Mouse (Mus musculus): ENCODE measurements around the gene AC109138.7.
A peak's percentile ranks its signal among the peaks of the same experiment; 100 is the strongest.

The AC109138.7 gene

DNA sequence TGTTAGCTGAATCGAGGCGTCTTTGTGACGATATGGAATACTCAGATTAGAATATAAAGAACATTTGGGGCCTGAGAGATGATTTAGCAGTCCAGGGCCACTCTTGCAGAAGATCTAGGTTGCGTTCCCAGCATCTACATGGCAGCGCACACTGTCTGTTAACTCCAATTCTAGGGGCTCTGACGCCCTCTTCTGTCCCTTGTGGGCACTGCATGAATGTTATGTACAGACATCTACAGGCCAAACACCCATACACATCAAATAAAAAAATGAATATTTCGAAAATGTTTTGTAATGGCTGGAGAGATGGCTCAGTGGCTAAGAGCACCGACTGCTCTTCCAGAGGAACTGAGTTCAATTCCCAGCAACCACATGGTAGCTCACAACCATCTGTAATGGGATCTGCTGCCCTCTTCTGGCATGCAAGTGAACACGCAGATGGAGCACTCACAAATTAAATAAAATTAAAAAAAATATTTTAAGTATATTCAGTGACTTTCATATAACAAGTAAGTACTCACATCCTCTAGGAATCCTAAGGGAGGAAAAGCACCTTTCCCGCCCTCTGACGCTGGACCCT, 41.5 kb downstream of the AC109138.7 start:
- DNase-seq (ENCODE audit: low spot score) = no peak

DNA sequence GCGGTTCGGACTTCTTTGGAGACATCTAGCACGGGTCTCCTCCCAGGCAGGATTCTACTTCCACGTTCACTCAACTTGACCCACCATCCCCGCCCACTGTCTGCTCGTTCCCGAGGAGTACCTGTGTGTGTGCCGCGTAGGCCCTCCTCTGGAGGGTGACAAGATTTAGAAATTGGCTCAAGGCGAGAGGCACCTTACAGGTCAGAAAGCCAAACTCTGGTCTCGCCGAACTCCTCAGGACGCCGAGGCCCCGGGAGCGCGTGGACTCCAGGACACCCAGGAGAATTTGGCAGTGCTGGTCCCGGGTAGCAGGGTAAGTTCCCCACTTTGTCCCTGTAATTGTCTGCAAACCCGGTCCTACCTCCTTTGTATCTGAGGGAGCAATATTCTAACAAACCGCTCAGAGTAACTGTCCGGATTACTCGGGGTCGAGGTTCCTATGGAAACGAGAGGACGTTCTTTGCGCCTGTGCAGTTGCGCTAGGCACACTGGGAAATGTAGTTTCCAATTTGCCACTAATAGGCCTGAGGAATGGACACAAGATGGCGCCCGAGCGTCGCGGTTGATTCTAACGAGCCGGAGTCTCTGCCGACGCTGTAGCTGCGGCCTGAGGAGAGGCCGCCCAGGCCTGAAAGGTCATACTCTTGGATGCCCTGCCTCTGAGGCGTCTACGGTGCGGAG, 43.2 kb downstream of the AC109138.7 start:
- DNase-seq (ENCODE audit: low spot score) = peak; percentile 86

DNA sequence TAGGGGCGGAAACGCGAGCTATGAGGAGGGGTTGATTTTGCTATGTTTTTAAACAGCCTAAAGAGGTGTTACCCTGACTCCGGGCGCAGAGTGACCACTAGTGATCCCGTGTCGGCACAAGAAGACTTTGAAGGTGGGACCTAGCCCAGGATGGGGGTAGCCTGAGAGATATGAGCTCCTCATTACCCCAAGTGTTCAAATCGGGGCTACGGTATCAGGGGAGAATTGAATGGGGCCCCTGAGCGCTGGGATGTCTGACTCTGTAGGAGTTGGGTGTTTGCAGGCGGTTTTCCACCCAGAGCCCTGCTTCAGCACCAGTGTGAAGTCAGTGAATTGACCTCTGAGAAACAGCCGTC, 43.7 kb downstream of the AC109138.7 start:
- DNase-seq (ENCODE audit: low spot score) = no peak

DNA sequence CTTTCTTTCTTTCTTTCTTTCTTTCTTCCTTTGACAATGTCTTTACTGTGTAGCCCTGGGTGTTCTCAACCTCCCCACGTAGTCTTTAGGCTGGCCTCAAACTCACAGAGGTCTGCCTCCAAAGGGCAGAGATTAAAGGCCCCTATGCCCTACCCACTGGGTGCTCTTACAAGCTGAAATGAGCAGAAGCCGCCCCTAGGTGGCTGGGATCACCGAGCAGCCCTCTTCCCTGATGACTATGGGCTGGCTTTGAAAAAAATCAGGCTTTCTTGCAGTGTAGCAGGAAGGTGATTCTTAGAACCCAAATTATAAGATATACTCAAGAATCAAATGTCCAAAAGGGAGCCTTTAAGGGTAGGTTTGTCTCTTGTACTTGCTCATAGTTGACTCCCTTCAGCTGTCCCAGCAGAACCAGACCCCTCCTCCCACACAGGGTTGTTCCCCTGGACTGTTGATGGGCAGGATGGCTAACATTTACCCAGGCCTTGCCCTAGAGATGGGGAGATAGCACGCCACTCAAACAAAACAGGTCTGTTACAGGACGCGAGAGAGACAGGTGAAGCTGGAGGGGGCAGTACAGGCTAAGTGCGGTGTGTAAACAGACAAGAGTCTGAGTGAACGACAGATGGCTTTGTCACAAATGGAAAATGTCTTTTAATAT, 47.0 kb downstream of the AC109138.7 start:
- DNase-seq (ENCODE audit: low spot score) = no peak

DNA sequence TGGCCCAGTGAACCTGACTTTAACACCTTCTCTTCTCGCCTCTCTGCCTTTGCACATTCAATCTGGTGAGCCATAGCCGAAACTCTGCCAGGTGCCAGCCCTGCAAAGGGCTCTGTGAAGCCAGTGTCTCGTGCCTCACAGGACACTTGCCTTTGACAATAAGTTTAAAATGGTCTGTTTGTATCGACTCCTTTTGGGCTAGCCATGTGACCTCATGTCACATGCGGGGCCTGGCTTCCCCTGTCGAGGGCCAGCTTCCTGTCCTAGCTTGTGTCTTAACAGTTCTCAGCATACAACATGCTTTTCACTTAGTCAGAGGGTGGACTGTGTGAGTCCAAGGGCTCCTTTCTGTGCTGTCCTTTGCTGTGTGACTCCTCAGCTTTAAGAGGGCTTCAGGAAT, 48.6 kb downstream of the AC109138.7 start:
- DNase-seq (ENCODE audit: low spot score) = no peak

DNA sequence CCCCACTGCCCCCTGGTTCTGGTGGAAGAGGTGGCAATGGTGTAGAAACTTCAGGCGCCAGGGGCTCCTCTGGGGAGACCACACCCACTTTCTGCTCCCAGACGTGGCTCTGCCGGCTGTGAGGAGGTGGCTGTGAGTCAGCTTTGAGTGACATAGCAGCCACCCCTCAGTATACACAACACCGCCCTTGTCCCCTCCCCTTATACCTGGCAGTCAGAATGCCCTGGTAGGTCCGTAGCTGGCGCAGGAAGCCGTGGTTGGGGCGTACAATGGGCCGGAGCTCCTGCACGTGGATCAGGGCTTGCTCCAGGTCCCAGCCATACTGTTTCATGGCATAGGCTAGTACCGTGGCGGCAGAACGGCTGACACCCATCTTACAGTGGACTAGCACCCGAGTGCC, 49.5 kb downstream of the AC109138.7 start:
- DNase-seq (ENCODE audit: low spot score) = no peak

DNA sequence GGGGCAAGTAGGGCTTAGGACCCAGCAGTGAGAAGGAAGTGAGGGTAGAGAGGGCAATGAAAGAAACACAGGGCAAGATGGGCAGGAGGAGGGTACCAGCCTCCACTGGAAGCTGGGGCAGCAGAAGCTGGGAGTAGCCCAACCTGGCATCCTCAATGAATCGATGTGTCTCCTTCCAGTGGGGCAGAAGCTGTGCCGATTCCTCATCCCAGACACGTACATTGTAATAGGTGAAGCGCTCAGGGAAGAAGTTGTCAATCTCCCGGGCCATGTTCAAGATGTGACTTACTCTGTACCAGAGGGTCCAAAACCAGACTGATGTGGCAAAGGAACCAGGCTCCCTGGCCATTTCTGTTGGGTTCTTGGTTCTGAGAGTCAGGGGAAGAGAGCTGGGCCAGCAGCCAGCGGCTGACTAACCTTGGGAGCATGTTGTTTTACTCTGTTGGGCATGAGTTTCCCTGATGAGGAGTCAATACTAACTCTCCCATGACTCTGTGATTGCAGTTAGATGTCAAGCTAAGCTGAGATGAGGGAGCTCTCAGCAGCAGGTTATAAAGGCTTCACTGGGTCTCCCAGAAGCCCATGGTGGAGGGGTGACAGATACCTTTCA, 50.1 kb downstream of the AC109138.7 start:
- no peak for DNase-seq (ENCODE audit: low spot score)

DNA sequence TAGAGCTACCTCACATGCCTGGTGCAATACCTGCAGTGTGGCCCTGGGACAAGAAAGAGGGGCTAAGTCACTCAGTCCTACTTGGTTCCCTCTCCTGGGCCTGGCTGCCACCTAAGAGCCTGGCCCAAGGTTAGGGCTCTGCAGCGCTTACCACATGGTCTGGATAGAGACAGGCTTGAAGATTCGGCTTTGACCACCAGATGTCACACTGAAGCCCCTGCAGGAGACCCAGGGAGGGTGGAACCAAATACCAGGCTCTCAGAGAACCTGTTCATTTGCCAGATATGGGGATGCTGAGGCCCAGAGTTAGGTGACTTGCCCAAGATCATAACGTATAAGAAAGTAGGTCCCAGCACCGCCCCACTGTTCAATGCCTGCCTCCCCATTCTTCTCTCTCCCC, 51.8 kb downstream of the AC109138.7 start:
- DNase-seq (ENCODE audit: low spot score) = no peak

DNA sequence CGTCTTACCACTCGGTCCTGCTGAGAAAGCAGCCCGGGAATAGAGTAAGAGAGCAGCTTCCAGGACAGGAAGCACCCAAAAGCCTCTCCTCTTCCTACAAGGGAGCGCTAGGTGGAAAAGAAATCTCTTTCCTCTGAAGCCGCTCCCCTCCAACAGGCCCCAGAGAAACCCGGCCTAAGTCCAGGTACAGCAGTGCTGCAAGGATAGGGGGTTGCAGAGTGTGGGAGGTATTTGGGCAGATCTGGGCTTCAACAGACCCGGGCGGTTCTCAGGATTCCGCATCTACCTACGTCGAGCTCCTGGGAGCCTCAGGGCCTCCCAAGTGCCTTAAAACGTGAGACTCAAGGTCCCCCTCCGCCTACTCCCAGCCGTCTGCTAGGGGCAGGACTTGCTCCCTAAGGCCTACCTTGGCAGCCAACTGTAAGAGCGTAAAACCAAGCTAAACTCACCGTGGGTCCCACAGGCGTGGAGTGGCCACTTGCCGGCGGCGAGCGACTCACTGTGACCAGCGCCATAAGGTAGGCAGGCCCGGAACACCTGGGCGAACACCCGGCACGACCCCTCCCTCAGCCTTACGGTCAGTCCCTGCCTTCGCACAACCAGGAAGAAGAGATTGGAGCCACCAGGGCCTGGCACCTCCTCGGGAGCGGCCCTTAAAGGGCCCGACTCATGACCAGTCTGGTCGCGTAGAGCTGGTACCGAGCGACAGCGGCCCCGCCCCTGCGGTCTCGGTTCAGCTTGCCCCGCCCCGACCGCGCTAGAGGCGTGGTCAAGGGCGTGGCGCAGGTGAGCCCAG, 54.6 kb downstream of the AC109138.7 start, which contains the start of gene Ssh3:
Ssh3 (minus strand) TSS at position 615 of the 796 bp plus-strand sequence.
- peak; percentile 73 for DNase-seq (ENCODE audit: low spot score)

DNA sequence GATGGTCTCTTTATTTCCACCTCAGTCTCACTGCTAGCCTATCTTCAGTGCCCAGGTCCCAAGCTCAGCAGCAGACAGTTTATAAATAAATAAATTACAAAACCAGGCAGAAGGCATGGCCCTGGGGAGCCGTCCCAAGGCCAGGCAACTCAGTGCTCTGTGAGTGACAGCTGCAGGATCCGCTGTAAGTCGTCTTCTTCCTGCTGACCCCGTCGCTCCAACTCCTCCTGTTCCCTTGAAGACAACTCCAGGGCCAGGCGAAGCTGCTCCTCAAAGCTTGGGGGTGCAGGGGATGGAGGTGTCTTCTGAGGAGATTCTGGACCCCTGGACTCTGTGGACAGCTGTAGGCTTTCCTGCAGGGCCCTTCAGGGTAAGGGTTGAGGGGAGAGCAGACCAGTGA, 56.0 kb downstream of the AC109138.7 start:
- no peak for DNase-seq (ENCODE audit: low spot score)

DNA sequence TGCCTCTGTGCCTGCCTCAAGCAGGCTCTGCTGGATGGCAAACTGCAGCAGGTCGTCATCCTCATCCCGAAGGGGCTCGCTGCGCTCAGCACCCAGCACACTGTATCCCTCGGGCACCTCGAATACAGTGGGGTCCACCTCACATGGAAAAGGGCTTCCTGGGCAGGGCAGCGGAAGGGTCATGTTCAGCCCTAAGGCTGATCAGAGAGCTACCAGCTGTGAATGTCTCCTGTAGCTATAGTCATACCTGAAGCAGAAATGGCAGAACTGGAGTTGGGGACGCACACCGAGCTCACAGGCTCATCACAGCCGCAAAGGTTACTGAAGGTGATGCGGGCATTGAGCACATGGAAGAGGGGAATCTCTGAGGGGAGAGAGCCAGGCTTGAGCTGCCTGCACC, 56.8 kb downstream of the AC109138.7 start:
- DNase-seq (ENCODE audit: low spot score) = no peak

DNA sequence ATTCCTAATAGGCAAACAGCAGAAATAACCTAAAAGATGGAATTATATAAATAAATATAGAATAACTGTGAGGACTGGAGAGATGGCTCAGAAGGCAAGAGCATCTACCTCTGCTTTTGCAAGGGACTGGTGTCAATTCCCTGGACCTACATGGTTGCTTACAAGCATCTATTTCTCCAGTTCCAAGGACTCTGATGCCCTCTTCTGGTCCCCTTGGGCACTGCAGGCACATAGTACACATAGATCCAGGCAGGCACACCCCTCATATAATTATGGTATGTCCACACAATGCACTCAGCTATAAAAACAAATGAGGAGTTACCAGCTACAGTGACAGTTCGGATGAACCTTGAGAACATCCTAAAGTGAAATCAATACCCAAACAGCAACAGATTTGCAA, 65.3 kb downstream of the AC109138.7 start:
- no peak for DNase-seq (ENCODE audit: low spot score)

DNA sequence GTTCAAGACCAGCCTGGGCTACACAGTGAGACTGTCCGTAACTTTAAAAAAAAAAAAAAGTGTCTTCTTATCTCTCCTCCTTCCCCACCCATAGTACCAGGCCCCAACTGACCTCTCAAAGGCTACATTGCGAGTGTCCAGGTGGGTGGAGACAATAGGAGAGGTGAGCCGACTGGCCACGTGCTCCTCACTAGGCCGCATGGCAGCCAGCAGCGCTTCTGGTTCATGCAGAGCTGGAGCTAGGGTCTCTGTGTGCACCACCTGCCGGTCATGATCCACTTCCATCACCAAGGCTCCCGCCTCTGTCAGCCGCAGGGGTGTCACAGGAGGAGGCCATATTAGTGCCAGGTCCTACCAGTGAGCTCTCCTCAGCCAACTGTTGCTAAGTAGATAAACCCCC, 66.3 kb downstream of the AC109138.7 start:
- DNase-seq (ENCODE audit: low spot score) = no peak
